Mouse (Mus musculus) brain, embryonic 14.5 days (tissue): ENCODE data around the gene Ammecr1. TPM values are rescaled to one million over a fixed set of nuclear protein-coding genes. Genes with fewer than 3 reads are reported as not detected.

Experiments used
- DNase-seq: peaks from one replicate; pipeline ENCODE4 v3.0.0-alpha.2; 2011; ENCODE audit warnings: low read depth
- CTCF ChIP-seq: fragments of 200-500 bp; IDR thresholded peaks from 2 replicates; pipeline ENCODE4 v1.5.1; 2012; ENCODE audit warnings: inconsistent platforms, mild to moderate bottlenecking, moderate library complexity, borderline replicate concordance; ENCODE audit not compliant: insufficient read depth, insufficient read length; ENCODE audit errors: extremely low read depth
- POLR2A ChIP-seq: fragments of 200-500 bp; IDR thresholded peaks from 2 replicates; pipeline ENCODE4 v1.6.1; 2012; ENCODE audit warnings: mild to moderate bottlenecking, inconsistent platforms, borderline replicate concordance; ENCODE audit not compliant: poor library complexity, insufficient read depth, insufficient read length, severe bottlenecking; ENCODE audit errors: extremely low read depth
- polyA plus RNA-seq: library from polyadenylated mRNA; depleted of rRNA; stranded (reverse); fragments of >200 nt; gene quantifications from 2 replicates; pipeline ENCODE4 v1.2.3, GENCODE M21; 2012

Gene Ammecr1
- polyA plus RNA-seq, 1 experiment, result 3.6 TPM

DNA sequence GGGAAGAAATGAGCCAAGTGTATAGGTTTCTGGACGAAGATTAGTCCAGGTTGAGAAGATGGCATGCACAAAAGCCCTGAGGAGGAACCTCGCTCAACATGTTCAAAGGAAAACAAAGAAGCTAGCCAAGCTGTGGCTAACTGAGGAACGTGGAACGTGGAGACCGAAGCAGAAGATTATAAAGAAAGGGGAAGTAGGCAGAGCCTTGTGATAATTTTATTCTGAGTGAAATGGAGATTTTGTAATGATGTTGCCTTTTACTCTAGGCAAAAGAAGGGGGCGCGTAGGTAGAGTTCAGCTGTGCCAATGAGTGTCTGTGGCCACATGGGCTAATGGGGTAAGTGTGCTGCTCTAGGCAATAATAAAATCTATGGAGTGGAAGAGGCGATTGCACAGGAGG is 62.7 kb downstream of the Ammecr1 start:
- TF ChIP-seq CTCF (no peak), POLR2A (no peak)
- no peak for DNase-seq

DNA sequence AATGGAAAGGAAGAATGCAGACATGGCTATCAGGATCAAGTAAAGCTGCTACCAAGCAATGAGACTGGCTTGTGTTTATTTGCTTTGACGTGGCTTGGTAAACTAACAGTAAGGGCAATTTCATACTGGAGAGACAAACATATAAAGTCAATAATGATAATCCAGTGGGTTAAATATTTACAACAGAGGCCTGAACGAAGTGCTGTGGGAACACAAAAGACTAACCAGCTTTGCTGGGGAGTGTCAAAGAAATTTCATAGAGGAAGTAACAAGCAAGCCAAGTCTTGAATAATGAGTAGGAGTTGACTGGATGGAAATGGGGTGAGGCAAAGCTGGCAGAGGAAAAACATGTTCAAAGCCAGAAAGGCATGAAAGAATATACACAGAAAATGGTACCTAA is 63.9 kb downstream of the Ammecr1 start:
- no peak for DNase-seq
- no peak for TF ChIP-seq POLR2A

DNA sequence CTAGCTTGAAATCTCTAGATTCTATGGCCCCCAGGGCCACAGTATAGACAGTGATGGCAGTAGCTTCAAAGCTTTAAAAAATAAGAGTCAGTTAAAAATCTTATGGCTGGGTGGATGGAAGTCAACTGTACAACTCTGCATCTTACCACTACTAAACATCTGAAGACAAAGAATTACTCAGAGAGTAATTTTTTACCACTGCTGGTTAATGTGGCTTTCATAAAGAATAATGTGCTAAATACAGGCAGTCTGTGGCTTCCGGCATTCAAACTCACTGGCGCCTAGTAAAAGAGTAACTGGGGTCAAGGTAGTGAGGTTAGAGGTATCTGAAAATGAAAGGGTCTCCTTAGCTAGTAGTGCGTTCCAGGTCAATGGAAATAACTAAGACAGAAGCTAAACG is 64.6 kb downstream of the Ammecr1 start:
- TF ChIP-seq CTCF (no peak), POLR2A (no peak)

DNA sequence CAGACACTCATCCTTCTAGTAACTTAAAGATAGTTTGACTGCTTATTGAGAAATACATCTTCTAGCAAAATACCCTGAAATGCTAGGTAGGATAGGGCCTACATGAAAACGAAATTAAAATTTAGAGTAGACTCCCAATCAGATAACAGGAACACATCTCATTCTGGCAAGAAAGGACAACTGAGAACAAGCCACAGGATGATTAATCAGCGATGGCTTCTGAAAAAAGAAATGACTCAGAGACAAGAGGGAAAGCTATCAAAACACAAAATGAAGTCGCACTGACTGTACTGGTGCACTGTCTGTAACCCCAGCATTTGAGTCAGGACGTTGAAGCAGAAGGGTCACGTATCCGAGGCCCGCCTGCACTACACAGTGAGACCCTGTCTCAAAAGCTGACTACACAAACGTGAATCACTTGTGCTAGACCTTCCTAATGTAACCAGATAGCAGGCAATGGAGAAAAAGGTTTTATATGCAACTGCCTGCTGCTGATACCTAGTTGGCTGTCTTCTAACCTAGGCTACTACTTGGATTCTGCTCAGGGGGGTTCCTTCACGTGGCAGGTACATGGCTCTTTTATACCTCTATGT is 68.1 kb downstream of the Ammecr1 start:
- no peak for DNase-seq
- TF ChIP-seq CTCF (no peak), POLR2A (no peak)

More for the DNA sequence above, 64.6 kb downstream of the Ammecr1 start:
- no peak for DNase-seq

DNA sequence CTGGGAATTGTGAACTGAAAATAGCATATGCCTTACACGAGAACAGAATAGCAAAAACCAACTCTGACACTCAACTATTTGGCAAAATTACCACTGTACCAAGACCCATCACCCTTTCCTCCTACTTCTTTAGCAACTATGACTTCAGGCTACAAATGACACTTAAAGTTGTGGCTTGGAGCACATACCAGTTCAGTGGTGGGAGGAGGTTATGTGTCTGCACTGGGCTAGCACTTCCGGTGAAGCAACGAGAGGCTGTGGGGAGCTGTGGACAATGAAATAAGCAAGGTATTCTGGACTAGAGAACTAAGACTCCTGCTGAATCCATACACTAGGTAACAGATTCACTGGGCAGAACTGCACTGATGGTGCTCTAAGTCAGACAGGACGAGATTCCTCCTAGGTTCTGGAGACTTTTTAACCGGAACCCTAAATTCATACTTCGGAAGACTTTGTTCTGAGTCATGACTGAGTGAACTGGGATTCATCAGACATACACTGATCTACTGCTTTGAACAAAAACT is 69.0 kb downstream of the Ammecr1 start:
- no peak for DNase-seq
- TF ChIP-seq CTCF, result no peak

DNA sequence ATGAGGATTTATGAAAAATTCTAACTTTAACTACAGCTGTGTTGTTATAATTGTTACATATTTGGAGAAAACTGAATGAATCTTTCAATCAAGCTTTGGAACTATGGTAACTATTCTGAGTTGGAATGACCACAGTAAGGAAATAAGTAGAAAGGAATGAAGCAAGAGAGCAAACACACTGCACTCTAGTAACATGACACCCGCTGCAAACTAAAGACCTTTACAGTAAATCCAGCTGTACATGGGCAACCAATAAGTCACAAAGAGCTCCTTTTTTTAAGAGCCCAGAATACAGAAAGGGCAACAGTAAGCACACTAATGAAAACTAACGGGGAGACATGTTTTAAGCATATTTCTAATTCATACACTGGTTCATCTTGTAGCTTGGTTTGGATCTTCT is 71.2 kb downstream of the Ammecr1 start:
- no peak for DNase-seq
- no peak for TF ChIP-seq CTCF
- no peak for TF ChIP-seq POLR2A

DNA sequence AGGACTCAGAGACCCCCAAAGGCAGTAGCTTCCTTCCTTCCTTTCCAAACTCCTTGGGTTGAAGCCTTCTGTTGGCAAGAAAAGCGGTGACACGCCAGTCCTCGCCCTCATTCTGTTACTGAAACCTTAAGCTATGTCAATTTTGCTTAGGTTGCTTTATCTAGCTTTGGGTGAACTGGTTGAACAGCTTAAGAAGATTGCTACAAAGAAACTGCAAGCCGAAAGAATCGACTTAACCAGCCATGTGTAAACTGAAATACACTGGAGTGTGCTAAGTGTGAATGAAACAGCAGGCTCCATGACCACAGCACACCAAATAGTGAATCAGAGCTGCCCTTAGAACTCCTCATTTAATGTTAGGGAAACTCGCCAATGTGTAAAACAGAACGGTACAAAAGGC is 80.6 kb downstream of the Ammecr1 start:
- no peak for DNase-seq
- no peak for TF ChIP-seq CTCF

DNA sequence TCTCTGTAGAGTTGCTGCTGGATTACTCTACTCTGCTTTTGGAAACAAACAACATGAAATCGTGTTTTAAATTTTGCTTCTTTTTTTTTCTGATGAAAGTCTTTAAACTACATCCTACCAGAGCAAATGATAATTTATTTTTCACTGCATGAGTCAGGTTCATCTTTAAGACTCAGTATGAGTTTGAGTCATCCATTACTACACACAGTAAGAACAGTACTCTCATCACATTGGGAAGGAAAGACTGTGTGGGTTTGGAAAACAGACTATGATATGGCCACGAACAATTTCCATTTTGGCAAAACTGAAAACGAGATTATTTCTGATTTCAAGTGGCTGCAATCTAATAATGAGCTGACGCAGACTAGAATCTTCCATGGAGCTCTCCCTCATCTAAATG is 82.9 kb downstream of the Ammecr1 start:
- DNase-seq, result no peak
- TF ChIP-seq POLR2A (no peak), CTCF (no peak)

DNA sequence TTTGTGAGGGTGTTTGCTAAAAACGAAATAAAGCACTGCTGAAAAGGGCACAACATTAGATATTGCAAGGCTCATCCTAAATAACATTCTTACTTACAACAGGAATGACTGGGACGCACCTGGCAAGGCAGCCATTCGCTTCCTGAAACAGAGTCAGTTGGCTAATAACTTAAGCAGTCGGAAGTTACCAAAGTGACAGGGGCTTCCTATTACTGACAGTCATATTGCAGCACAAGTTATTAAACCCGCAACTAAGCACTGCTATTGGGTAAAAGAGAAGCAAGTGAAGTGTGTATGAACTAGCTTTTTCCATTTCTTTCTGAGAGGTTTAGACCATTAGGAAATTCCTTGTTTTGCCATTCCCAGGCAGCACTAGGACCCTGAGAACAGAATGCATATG is 84.3 kb downstream of the Ammecr1 start:
- DNase-seq, result no peak
- TF ChIP-seq POLR2A (no peak), CTCF (no peak)

DNA sequence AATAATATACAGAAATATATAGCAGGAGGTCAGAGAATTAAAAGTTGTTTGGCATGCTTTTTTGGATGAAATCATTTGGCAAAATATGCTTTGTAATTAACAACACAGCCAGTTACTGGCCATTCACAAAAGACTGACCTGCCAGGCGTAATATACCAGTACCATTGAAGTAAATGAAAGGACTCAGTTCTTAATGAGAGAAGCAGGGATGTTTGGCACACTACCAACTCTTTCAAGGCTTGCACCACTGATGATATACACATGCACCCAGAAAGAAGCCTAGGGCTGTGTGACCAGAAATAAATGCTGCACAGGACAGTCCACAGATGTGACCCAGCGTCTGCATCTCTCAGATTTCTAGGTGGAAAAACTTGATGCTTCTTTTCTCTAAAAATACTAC is 96.7 kb downstream of the Ammecr1 start:
- peak; percentile 87 for DNase-seq
- TF ChIP-seq POLR2A (no peak), CTCF (no peak)

DNA sequence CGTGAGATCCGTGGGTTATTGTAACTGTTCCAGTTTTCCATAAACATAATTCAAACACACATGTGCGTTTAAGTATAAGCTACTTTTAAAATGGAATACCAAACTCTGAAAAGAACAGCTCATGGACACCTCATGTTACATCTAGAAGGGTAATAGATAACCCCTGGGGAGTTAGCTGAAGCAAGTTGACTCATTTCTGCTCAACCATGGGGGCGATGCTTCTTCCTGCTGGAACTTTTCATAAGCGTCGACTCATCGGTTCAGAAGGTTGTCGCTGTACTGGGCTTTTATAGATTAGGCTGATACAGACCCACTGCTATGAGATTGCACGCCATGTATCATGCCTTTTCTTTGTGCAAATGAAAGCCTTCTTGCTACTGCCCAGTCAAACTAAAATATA is 118.5 kb downstream of the Ammecr1 start:
- DNase-seq, result no peak
- TF ChIP-seq CTCF, result no peak
- TF ChIP-seq POLR2A, result no peak

DNA sequence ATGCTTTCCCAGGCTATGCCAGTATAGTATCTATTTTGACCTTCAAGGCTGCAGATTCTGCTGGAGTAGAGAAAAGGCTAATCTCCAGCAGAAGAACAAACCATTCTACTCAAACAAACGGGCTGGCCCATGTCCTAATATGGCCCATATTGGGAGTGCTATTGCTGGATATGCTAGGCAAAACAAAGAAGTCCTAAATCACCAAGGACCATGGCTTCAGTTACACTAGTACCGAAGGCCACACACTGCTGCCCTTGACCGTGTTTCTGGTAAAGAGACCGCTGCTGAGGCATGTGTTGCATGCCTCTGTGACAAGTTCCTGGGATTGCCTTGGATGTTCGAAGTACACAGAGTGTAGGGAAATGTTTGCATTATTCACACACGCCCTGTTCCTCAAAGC is 120.3 kb downstream of the Ammecr1 start:
- DNase-seq, result no peak
- TF ChIP-seq POLR2A (no peak), CTCF (no peak)

DNA sequence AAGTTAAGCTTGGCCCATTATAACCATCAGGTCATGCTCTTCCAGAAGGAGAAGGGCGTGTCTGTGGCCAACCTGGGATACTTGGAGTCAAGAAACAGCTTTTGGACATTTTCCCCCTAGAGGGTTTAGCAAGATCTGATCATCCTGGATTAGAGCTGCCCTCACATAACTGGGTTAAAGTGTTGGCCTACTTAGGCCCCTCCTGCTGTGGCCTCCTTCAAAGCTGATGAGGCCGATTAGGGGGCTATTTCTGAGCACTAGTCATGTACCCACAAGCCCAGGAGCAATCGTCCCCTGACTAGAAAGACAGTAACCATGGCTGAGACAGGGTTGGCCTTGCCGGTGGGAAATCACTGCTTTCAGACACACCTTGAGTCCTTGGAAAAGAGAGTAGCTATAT is 124.6 kb downstream of the Ammecr1 start:
- DNase-seq, result no peak
- TF ChIP-seq CTCF (no peak), POLR2A (no peak)
